Mouse (Mus musculus) lung, adult 2 months (tissue): Measurements from ENCODE around the gene Atp5g1.

Experiments used
- CTCF ChIP-seq: fragments of 200-500 bp; IDR thresholded peaks from 2 replicates; pipeline ENCODE4 v1.5.1; 2011; ENCODE audit warnings: mild to moderate bottlenecking, low read length, control low read depth; ENCODE audit not compliant: insufficient read depth
- POLR2A ChIP-seq: fragments of 200-500 bp; IDR thresholded peaks from 2 replicates; pipeline ENCODE4 v1.6.1; 2011; ENCODE audit warnings: low read depth, mild to moderate bottlenecking, control low read depth, low read length, borderline replicate concordance; ENCODE audit errors: extremely low read depth

- TF ChIP-seq CTCF (no peak), POLR2A (no peak)
Measured at GRCm38 (mm10) chr11:96050854-96051253, 24.6 kb downstream of the Atp5g1 start.
